Mouse (Mus musculus): ENCODE data around the gene Espnl. TPM values are rescaled to one million over a fixed set of nuclear protein-coding genes. Genes with fewer than 3 reads are reported as not detected.

Gene Espnl
- polyA plus RNA-seq, 1 experiment from 2014 or later, result 0.06 TPM

DNA sequence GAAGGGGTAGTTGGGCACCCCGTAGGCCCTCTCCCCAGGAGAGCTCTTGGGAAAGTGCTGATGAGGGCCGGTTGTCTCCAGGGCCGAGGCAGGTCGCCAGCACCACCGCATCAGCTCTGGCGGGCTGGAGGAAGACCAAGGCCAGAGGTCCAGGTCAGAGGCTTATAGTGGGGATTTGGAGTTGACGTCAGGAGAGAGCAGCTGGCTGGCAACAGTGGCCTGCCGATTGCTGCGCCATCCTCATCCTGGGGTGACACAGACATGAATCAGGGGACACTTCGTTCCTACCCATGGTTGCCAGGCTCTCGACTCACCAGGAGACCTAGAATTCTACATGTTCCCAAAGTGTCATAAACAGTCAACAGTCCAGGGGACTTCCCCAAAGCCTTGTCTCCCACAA, 34.2 kb downstream of the Espnl start:
- H3K4me2 ChIP-seq (ENCODE audit: low read depth, low read length), result no peak overlapping the region
- H3K36me3 ChIP-seq (replicated peaks; ENCODE audit: control insufficient read depth, insufficient read depth, low read depth, low read length), result no peaks in the 10 kb centered on the region
- WGBS, result 89% methylated on average over 11 of the region's 11 CpGs
- H3K4me3 ChIP-seq (ENCODE audit: low read depth, low read length), result no peak overlapping the region
- H3K9ac ChIP-seq (replicated peaks; ENCODE audit: low read length), result no peak overlapping the region
- no peaks in the 10 kb centered on the region for H3K27me3 ChIP-seq (ENCODE audit: control insufficient read depth, insufficient read depth, low read length)
- ATAC-seq (replicated peaks; ENCODE audit: insufficient number of reproducible peaks, low FRiP score, low TSS enrichment, low read depth), result no peak
- H3K4me1 ChIP-seq (ENCODE audit: control insufficient read depth, insufficient read depth, low read length), result no peaks in the 10 kb centered on the region
- no peaks in the 10 kb centered on the region for H3K9me3 ChIP-seq (replicated peaks; ENCODE audit: control insufficient read depth, low read length)
- DNase-seq (ENCODE audit: low spot score), result no peak
- H3K27ac ChIP-seq (replicated peaks; ENCODE audit: low read depth, low read length), result no peak overlapping the region

DNA sequence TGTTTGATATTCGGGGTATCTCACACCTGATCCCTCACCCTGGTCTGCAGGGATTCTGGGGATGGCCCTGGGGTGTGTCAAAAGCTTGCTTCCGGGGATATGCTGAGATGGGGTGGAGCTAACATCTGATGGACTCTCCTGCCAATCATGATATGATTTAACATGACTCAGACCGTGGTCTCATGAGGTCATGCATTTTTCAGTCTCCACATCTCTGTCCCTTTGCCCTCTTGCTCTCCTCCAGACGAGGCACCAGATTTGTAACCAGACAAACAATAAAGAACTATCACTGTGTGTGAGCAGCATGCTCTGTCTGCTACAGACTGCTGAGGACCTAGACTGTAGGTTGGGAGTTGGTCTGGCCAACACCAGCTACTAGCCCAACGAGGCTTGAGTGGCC, 40.2 kb downstream of the Espnl start:
- Histone ChIP-seq H3K4me3 (ENCODE audit: low read depth, low read length) (no peak overlapping the region), H3K4me2 (ENCODE audit: low read depth, low read length) (no peak overlapping the region), H3K36me3 (replicated peaks; ENCODE audit: control insufficient read depth, insufficient read depth, low read depth, low read length) (no peaks in the 10 kb centered on the region), H3K9me3 (replicated peaks; ENCODE audit: control insufficient read depth, low read length) (no peaks in the 10 kb centered on the region), H3K27ac (replicated peaks; ENCODE audit: low read depth, low read length) (no peak overlapping the region), H3K9ac (replicated peaks; ENCODE audit: low read length) (no peak overlapping the region), H3K27me3 (ENCODE audit: control insufficient read depth, insufficient read depth, low read length) (peaks cover 7% of the 10 kb centered on the region; the same call in 1 of the 2 replicates), H3K4me1 (ENCODE audit: control insufficient read depth, insufficient read depth, low read length) (no peaks in the 10 kb centered on the region; the same call in 1 of the 2 replicates)
- 81% methylated on average over 5 of the region's 5 CpGs for WGBS
- no peak for ATAC-seq (replicated peaks; ENCODE audit: insufficient number of reproducible peaks, low FRiP score, low TSS enrichment, low read depth)
- DNase-seq (ENCODE audit: low spot score), result no peak

DNA sequence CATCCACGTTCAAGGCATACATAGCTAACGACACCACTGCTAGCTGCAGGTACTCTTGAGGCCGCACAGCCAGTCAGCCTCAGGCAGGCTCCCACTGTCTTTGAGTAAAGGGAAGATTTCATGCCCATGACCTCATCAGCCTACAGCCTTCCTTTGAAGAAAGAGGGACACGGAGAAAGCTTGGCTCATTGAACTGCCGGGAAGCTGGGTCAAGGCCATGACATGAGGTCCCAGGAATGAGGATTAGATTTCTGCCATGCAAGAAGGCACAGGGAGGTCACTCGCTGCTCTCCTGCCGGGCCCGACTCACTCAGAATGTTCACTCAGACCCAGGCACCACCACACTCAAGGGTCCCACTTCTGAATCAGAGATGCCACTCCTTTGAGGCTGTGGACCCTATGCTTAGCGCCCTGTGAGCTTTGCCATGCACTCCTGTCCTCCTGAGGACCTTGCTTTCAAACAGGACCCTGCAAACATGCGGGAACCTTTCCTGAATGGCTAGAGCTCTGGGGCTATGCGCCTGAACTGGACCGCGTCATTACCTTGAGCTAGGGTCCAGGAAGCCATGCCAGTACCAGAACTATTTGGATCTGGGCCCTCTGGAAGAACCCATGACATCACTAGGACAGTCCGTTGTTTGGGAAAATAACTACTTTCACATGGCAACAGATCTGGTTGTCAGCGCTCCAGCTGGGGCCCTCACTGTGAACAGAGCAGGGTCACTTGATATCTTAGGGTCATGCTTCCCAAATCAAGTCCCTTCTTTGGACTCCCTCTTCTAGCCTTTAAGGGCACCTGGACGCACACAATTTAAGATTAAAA, 43.2 kb downstream of the Espnl start:
- WGBS, result 89% methylated on average over 16 of the region's 16 CpGs
- DNase-seq (ENCODE audit: low spot score), result no peak

DNA sequence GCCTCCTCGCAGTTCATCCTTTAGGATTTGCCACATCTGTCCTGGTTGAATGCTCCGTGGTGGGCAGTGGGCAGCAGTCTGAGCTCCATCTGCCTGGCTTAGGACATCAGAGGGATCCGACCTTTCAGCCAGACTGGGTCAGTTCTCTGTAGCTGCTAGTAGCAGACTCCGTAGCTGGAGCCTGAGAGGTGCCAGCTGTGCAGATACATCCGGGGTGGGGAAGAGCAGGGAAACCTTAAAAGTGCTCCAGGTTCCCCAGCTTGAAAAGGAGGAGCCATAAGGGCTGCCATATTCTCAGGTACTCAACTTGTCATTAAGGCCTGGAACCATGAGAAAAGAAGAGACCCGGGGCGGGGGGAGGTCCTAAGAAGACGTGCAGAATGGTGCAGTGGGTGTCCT, 43.9 kb downstream of the Espnl start:
- WGBS, result 31% methylated on average over 8 of the region's 8 CpGs
- H3K4me1 ChIP-seq (ENCODE audit: control insufficient read depth, insufficient read depth, low read length), result no peaks in the 10 kb centered on the region; the same call in 1 of the 2 replicates
- ATAC-seq (replicated peaks; ENCODE audit: insufficient number of reproducible peaks, low FRiP score, low TSS enrichment, low read depth) (no peak), DNase-seq (ENCODE audit: low spot score) (no peak)
- peak overlapping the region; percentile 93 for H3K4me2 ChIP-seq (ENCODE audit: low read depth, low read length)
- H3K9ac ChIP-seq (replicated peaks; ENCODE audit: low read length), result peak overlapping the region; percentile 74
- H3K27me3 ChIP-seq (ENCODE audit: control insufficient read depth, insufficient read depth, low read length), result peaks cover 9% of the 10 kb centered on the region
- H3K9me3 ChIP-seq (replicated peaks; ENCODE audit: control insufficient read depth, low read length), result no peaks in the 10 kb centered on the region
- H3K36me3 ChIP-seq (replicated peaks; ENCODE audit: control insufficient read depth, insufficient read depth, low read depth, low read length), result no peaks in the 10 kb centered on the region
- H3K27ac ChIP-seq (replicated peaks; ENCODE audit: low read depth, low read length), result no peak overlapping the region
- peak overlapping the region; percentile 44; the same call in 1 of the 2 replicates for H3K4me3 ChIP-seq (ENCODE audit: low read depth, low read length)

More for the DNA sequence above, 43.2 kb downstream of the Espnl start:
- H3K9me3 ChIP-seq (replicated peaks; ENCODE audit: control insufficient read depth, low read length), result no peaks in the 10 kb centered on the region
- no peak overlapping the region for H3K9ac ChIP-seq (replicated peaks; ENCODE audit: low read length)
- H3K4me3 ChIP-seq (ENCODE audit: low read depth, low read length), result no peak overlapping the region
- no peaks in the 10 kb centered on the region for H3K36me3 ChIP-seq (replicated peaks; ENCODE audit: control insufficient read depth, insufficient read depth, low read depth, low read length)
- no peak for ATAC-seq (replicated peaks; ENCODE audit: insufficient number of reproducible peaks, low FRiP score, low TSS enrichment, low read depth)
- H3K27ac ChIP-seq (replicated peaks; ENCODE audit: low read depth, low read length), result no peak overlapping the region
- H3K4me1 ChIP-seq (ENCODE audit: control insufficient read depth, insufficient read depth, low read length), result no peaks in the 10 kb centered on the region; the same call in 1 of the 2 replicates
- H3K4me2 ChIP-seq (ENCODE audit: low read depth, low read length), result no peak overlapping the region
- peaks cover 9% of the 10 kb centered on the region for H3K27me3 ChIP-seq (ENCODE audit: control insufficient read depth, insufficient read depth, low read length)

DNA sequence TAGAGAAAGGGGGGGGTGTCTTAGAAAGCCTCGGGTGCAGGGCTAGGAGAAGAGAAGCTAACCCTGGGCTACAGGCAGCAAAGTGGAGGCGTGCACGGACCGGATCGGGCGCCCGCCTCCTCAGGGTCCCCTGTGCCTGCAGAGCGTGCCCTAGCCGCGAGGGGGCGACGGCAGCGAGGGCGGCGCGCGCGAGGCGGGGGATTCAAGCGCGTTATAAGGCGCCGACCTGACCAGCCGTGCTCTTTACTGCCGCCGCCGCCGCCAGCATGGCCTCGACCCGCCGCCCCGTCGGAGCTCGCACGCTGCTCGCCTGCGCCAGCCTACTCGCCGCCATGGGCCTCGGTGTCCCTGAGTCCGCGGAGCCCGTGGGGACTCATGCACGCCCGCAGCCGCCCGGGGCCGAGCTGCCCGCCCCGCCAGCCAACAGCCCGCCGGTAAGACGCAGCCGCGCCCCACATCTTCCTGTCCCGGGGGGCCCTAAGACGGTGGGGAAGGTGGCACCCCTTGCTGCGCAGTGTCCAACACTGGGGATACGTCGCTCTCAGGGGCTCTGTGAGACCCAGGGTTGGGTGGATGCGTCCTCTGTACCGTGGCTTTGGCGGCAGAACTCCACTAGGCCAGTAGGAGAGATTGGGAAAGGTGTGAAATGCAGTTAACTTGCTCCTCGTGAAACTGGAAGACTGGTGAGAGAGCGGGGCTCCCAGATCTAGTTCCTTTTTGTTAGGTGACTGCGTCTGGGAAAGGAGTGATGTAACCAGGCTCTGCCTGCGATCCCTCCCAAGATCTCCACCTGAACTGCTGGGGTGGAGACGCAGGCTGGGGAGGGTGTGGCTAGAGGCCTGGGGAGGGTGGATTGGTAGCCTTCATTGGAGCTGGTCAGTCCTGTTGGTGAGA, 44.6 kb downstream of the Espnl start, which contains the start of gene Erfe:
Gene Erfe, plus strand, starts transcription at position 216 of the 894 bp plus-strand sequence.
- peak within 1 kb of the TSS; percentile 74 for H3K9ac ChIP-seq (replicated peaks; ENCODE audit: low read length)
- H3K4me3 ChIP-seq (ENCODE audit: low read depth, low read length), result peak within 1 kb of the TSS; percentile 44
- peaks cover 9% of the 10 kb centered on the region for H3K27me3 ChIP-seq (ENCODE audit: control insufficient read depth, insufficient read depth, low read length)
- peak; percentile 80 for DNase-seq (ENCODE audit: low spot score)
- ATAC-seq (replicated peaks; ENCODE audit: insufficient number of reproducible peaks, low FRiP score, low TSS enrichment, low read depth), result peak; percentile 63; the same call in 1 of the 2 replicates
- H3K27ac ChIP-seq (replicated peaks; ENCODE audit: low read depth, low read length), result no peak within 1 kb of the TSS
- peak within 1 kb of the TSS; percentile 93 for H3K4me2 ChIP-seq (ENCODE audit: low read depth, low read length)
- no peaks in the 10 kb centered on the region for H3K9me3 ChIP-seq (replicated peaks; ENCODE audit: control insufficient read depth, low read length)
- no peaks in the 10 kb centered on the region; the same call in 1 of the 2 replicates for H3K4me1 ChIP-seq (ENCODE audit: control insufficient read depth, insufficient read depth, low read length)
- under 1% methylated on average over 68 of the region's 68 CpGs for WGBS
- 0 out of 2 replicates have a peak, but pooled peaks cover 2% of the 10 kb centered on the region for H3K36me3 ChIP-seq (replicated peaks; ENCODE audit: control insufficient read depth, insufficient read depth, low read depth, low read length)

DNA sequence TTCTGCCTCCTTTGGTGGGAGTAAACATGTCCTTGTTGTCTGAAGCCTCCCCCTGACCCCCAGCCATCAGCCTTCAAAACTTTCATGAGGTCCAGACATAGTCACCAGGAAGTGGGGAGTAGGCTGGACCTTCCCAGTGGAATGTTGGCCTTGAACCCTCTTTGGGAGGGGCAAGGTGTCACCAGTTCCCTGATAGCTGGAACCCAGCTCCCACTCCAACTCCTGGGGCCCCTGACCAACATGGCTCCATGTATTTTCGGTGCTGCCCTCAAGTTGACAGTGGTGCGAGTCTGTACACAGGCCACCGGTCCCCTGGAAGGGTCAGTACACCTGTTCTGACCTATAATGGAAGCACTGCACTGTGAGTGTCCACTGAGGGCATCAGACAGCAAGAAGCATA, 45.4 kb downstream of the Espnl start:
- no peak overlapping the region; the same call in 1 of the 2 replicates for H3K9ac ChIP-seq (replicated peaks; ENCODE audit: low read length)
- ATAC-seq (replicated peaks; ENCODE audit: insufficient number of reproducible peaks, low FRiP score, low TSS enrichment, low read depth), result no peak
- WGBS, result 98% methylated on average over 3 of the region's 3 CpGs
- no peak overlapping the region for H3K27ac ChIP-seq (replicated peaks; ENCODE audit: low read depth, low read length)
- peaks cover 9% of the 10 kb centered on the region for H3K27me3 ChIP-seq (ENCODE audit: control insufficient read depth, insufficient read depth, low read length)
- H3K4me2 ChIP-seq (ENCODE audit: low read depth, low read length), result no peak overlapping the region
- H3K4me1 ChIP-seq (ENCODE audit: control insufficient read depth, insufficient read depth, low read length), result no peaks in the 10 kb centered on the region; the same call in 1 of the 2 replicates
- H3K9me3 ChIP-seq (replicated peaks; ENCODE audit: control insufficient read depth, low read length), result no peaks in the 10 kb centered on the region
- DNase-seq (ENCODE audit: low spot score), result no peak
- H3K36me3 ChIP-seq (replicated peaks; ENCODE audit: control insufficient read depth, insufficient read depth, low read depth, low read length), result peaks cover 2% of the 10 kb centered on the region; the same call in 1 of the 2 replicates
- no peak overlapping the region for H3K4me3 ChIP-seq (ENCODE audit: low read depth, low read length)

DNA sequence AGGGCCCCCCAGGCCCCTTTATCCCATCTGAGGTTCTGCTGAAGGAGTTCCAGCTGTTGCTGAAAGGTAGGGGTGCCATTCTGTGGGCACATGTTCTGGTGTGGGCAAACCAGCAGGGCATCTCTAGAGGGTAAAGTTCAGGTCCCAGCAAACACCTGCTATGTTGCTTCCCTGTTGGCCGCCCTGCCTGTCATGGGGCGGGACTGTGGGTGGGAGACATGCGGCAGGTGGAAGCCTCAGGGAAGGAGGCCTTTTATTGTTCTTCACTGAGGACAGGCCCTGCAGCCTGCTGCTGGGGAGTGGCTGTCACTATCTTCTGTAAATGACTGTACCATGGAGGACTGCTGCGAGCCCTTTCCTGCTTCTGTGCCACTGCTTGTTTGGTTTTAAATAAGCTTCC, 47.5 kb downstream of the Espnl start:
- WGBS, result 72% methylated on average over 4 of the region's 4 CpGs
- H3K27ac ChIP-seq (replicated peaks; ENCODE audit: low read depth, low read length), result no peak overlapping the region

More for the DNA sequence above, 47.5 kb downstream of the Espnl start:
- H3K4me2 ChIP-seq (ENCODE audit: low read depth, low read length), result no peak overlapping the region
- no peak overlapping the region for H3K4me3 ChIP-seq (ENCODE audit: low read depth, low read length)
- DNase-seq (ENCODE audit: low spot score) (no peak), ATAC-seq (replicated peaks; ENCODE audit: insufficient number of reproducible peaks, low FRiP score, low TSS enrichment, low read depth) (no peak)
- no peaks in the 10 kb centered on the region; the same call in 1 of the 2 replicates for H3K4me1 ChIP-seq (ENCODE audit: control insufficient read depth, insufficient read depth, low read length)
- peaks cover 5% of the 10 kb centered on the region; the same call in 1 of the 2 replicates for H3K36me3 ChIP-seq (replicated peaks; ENCODE audit: control insufficient read depth, insufficient read depth, low read depth, low read length)
- no peak overlapping the region for H3K9ac ChIP-seq (replicated peaks; ENCODE audit: low read length)
- no peaks in the 10 kb centered on the region for H3K9me3 ChIP-seq (replicated peaks; ENCODE audit: control insufficient read depth, low read length)
- peaks cover 9% of the 10 kb centered on the region for H3K27me3 ChIP-seq (ENCODE audit: control insufficient read depth, insufficient read depth, low read length)

Measured in embryonic facial prominence, embryonic 11.5 days (tissue).